Mouse (Mus musculus): ENCODE measurements around the gene Mob3b. TPM values are rescaled to one million over a fixed set of nuclear protein-coding genes. Genes with fewer than 3 reads are reported as not detected.

The Mob3b gene
- polyA plus RNA-seq, 1 experiment from 2014 or later: 7.2 TPM

GRCm38 (mm10) chr4:34899322-34899721 is 258.0 kb downstream of the Mob3b start:
- H3K4me3 ChIP-seq: no peak overlapping the region
- H3K9me3 ChIP-seq: no peaks in the 10 kb centered on the region
- no peaks in the 10 kb centered on the region for H3K36me3 ChIP-seq
- 92% methylated on average over 1 of the region's 1 CpGs for WGBS
- no peak overlapping the region for H3K27ac ChIP-seq
- no peak for DNase-seq (ENCODE audit: low spot score)
- H3K4me1 ChIP-seq: no peaks in the 10 kb centered on the region
- no peaks in the 10 kb centered on the region for H3K27me3 ChIP-seq (ENCODE audit: insufficient read depth, poor library complexity, severe bottlenecking)

Other genes starting within 250 kb of the Mob3b start
- 0.25 and 0.28 TPM in 2 replicates for gene Ifnk, start 5.4 kb downstream of the Mob3b start, polyA plus RNA-seq (2016; fragmentation: Nextera tagmentation; extraction: Ambion mirVana)
- 14.7 and 19.6 TPM in 2 replicates for gene C9orf72, start 68.7 kb upstream of the Mob3b start, polyA plus RNA-seq (2016; fragmentation: Nextera tagmentation; extraction: Ambion mirVana)

Measured in heart, embryonic 10.5 days (tissue).